Mouse (Mus musculus) neutrophil, adult 5-6 weeks (primary cell): Measurements from ENCODE around the gene Cdc42ep2. TPM values are rescaled to one million over a fixed set of nuclear protein-coding genes. Genes with fewer than 3 reads are reported as not detected.
"Not testable (repeated sequence)": the region's sequence is repeated elsewhere in the genome, so short reads cannot be mapped to it uniquely, and the experiment has no call there.

Experiments
- ATAC-seq: fragments of 151-379, 151-347 bp; 2 replicates; pipeline ENCODE4 v1.8.0; 2017; ENCODE audit warnings: mild to moderate bottlenecking, moderate TSS enrichment; ENCODE audit not compliant: insufficient number of reproducible peaks, poor library complexity, low FRiP score, severe bottlenecking; ENCODE audit errors: extremely low read depth
- total RNA-seq: library from RNA; stranded (forward); fragments of 200-1000 nt; gene quantifications from 2 replicates; pipeline ENCODE4 v1.2.3, GENCODE M21; 2017

Gene Cdc42ep2
- total RNA-seq, 1 experiment from 2014 or later, result 3.8 TPM

DNA sequence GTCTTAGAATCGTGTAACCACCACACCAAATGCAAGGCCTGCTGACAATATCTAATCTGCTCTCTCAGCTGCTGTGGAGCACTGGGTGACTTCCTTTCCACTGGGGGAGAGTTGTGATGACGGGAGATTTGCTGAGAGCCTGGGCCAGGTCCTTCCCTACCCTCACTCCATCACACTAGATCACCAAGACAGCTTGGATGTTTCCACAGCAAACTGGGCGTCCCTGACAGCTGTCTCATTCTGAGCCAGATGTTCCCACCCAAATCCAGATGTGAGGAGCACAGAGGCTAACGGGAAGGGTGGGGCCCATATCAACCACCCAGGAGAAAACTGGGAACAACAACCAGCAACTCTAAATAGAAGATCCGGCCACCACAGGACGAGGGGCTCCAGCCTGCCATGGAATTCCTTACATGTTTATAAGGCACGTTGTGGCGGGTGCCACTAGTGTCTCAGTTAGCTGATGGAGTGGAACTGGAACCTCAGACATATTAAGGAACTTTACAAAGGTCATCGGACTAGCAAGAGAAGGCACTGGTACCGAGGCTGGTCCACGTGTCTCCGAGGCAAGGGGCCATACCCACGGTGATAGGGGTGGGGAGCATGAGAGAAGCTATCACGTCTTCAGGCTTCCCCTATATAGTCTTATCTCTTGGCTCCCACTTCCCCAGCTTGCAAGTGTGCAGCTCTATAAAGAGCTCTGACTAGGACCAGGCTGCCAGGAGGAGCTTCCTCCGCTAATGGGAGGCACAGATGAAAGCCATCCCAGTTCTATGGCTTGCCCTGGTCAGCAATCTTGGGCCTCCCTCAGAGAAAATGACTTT is 2.3 kb downstream of the Cdc42ep2 start:
- ATAC-seq, result no peak

DNA sequence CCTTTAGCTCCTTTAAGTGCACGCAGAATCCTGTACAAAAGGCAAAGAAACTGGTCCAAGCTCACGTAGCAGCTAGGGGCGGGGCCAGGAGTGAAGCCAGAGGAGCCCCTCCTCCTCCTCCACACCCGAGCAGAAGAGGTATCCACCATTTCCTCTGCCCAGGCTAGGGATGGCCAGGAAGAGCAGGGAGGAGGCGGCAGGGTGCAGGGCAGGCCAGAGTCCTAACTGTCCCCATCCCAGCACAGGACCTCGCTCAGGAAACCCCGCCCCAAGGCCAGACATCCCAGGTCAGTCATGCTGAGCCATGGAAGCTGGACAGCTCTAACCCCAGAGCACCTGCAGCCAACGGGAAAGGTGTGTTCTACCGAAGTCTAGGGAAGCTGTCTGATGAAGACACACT is 2.9 kb downstream of the Cdc42ep2 start:
- no peak for ATAC-seq

DNA sequence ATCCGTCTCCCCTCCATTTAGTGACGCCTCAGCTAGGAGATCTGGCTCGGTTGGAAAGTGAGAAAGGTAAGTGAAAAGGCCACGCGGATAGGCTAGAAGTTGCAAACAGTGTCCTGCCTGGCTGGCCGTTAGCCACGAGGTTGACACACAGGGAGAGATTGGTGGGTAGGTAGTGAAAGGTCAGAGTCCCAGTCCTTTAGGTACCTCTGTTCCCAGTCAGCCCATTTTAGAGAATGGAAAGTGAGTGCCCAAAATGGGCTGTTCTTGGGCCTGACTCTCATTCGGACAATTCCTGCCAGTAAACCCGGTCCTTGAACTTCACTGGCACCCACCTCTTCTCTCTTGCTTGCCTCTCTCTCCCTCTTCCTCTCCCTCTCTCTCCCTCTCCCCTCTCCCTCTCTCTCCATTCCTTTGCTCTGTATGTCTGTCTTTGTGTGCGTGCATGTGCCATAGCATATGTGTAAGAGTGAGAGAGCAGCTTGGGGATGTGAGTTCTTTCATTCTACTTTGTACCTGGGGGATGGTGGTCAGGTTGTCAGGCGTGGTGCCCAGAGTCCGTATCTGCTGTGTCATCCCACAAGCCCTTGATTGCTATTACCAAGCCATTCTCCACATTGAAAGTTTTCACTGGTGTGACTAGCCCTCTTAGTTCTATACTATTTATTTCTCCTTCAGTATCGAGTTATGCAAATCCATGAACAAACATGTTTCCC is 11.5 kb downstream of the Cdc42ep2 start, which contains the start of gene Dpf2:
Gene Dpf2 (minus strand): TSS at position 4 of the 713 bp plus-strand sequence.
- no peak for ATAC-seq

GRCm38 (mm10) chr19:5912103-5913006 is 12.3 kb downstream of the Cdc42ep2 start:
- peak; percentile 90 for ATAC-seq

GRCm38 (mm10) chr19:5911430-5912102 is 13.1 kb downstream of the Cdc42ep2 start:
- ATAC-seq, result no peak

DNA sequence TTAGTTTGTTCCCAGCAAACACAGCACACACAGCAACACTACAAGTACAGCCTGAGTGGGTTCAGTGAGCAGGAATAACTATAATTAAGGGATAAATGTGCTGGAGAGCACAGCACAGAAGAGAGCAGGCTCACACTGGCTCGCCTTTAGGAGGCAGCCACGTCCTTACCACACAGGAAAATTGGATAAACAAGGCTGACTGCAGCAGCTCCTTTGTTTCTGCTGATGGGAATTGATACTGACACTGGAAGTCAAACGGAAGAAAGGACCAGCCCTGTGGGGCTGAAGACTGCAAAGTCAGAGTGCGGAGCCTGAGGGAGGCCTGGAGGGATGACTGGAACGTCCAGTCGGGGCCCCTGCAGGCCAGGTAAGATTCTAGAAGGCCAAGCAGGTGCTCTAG is 14.4 kb downstream of the Cdc42ep2 start:
- no peak for ATAC-seq

- no peak for ATAC-seq
Measured at GRCm38 (mm10) chr19:5907275-5907674, 17.3 kb downstream of the Cdc42ep2 start.

GRCm38 (mm10) chr19:5894002-5894678 is 30.5 kb downstream of the Cdc42ep2 start, which contains the start of gene Tigd3:
Gene Tigd3 (minus strand): TSS chr19:5894149.
- peak; percentile 86 for ATAC-seq

DNA sequence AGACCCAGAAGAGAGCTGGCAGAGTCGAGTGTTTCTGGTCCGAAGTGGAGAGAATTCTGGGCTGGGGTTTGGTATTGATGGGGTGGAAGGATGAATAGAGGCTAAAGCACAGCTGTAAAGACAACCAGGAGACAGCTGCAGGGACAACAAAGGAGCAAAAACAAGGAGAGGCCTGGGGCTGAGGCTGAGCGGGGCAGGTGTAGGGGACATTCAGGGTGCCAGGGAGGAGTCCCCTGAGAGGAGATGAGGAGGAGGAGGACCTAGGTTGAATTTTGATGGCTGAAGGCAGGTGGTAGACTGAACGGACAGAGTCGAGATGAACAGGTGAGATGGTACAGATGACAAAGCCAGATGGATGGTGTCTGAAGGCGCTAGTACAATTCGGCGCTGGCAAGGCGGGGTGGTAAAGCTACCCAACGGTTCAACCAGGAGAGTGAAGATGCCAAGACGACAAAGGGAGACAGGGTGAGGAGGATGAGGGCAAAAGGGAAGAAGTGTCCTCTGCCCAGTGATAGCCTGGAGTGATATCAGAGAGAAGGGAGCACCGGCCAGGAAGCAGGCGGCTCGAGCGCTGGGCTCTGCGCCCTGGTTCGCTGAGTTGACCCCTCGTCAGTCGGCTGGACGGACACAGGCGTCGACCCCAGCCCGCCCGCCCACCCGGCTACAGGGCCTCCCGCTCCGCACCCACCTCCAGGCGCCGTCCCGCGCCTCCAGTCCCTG is 31.2 kb downstream of the Cdc42ep2 start:
- no peak for ATAC-seq

DNA sequence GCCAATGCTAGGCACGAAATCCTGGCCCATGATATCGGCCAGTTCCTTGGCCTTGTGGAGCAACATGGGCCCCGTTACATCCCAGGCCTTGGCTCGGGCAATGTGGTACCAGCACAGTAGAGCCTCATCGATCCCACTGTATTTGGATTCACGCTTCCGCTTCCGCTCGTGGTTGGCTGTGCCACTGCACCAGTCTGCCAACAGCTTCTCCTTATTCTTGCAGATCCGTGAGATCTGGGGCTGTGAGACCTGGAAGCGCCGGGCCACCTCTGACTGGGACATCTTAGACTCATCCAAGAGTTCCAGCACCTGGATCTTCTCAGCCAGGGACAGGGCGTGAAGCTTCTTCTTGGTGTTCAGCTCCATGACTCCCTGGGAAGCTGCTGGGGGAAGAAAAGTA is 31.9 kb downstream of the Cdc42ep2 start:
- ATAC-seq, result no peak

- no peak for ATAC-seq
Measured at GRCm38 (mm10) chr19:5892262-5892661, 32.4 kb downstream of the Cdc42ep2 start.

- no peak for ATAC-seq
Measured at GRCm38 (mm10) chr19:5891521-5892258, 32.9 kb downstream of the Cdc42ep2 start.

DNA sequence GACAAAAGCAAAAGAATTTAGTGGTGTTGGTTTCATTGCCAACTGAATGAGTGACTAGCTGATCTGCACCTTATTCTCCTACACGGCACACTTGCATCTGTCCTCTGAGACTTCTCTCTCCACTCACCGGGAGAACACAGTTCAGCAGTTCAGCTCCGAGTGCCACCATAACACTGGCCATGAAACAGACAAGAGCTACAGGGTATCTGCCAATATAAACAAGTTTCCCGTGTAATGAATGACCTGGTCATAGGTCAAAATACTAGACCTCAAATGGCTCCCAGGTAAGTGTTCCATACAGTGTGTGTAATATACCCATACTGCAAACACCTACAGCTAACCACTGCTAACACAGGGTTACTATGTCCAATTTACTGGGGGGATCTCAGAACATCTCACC is 35.4 kb downstream of the Cdc42ep2 start:
- ATAC-seq, result no peak

- ATAC-seq, result no peak
Measured at GRCm38 (mm10) chr19:5887234-5887815, 37.3 kb downstream of the Cdc42ep2 start.

DNA sequence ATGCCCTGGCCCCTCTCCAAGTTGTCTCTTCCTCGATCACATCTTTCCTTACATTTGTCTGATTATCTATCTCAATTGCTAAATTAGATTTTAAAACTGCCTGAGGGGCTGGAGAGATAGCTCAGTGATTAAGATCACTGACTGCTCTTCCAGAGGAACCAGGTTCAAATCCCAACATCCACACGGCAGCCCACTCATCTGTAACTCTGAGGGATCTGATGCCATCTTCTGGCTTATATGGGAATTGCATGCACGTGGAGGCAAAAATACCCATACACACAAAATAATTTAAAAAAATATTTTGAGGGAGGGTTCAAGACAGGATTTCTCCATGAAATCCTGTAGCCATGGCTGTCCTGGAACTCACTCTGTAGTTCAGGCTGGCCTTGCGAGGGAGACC is 38.8 kb downstream of the Cdc42ep2 start:
- ATAC-seq, result no peak

GRCm38 (mm10) chr19:5883935-5884334 is 40.7 kb downstream of the Cdc42ep2 start:
- ATAC-seq, result no peak

DNA sequence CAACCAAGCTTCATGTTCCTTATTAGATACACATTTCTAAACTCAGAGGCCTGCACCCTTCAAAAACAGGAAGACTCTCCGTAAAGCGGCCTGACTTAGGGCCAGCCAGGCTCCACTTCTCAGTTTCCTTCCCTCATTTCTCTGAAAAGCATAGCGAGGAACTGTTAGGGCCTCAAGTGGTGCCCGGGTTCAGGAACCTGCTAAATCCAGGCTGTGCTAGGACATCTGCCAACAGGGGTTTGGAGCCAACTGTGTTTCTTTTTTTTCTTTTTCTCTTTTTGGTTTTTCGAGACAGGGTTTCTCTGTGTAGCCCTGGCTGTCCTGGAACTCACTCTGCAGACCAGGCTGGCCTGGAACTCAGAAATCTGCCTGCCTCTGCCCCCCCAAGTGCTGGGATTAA is 42.5 kb downstream of the Cdc42ep2 start:
- not testable (repeated sequence) for ATAC-seq
